Mouse (Mus musculus) lung, postnatal 10 days (tissue): ENCODE results near the gene Tspan15.
A peak's percentile ranks its signal among the peaks of the same experiment; 100 is the strongest.

Experiments used
- DNase-seq: peaks from one replicate; pipeline ENCODE4 v3.0.0; 2021

The Tspan15 gene

DNA sequence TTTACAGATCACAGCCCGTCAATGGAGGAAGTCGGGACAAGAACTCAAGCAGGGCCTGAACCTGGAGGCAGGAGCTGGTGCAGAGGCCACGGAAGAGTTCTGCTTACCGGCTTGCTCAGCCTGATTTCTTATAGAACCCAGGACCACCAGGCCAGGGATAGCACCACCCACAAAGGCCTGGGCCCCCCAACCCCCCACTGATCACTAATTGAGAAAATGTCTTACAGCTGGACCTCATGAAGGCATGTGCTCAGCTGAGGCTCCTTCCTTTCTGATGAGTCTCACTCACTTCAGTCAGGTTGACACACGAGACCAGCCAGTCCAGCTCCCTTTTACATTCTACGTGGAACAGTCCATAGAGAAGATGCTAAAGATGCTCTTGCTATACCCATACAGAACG is 5.2 kb downstream of the Tspan15 start:
- no peak for DNase-seq

DNA sequence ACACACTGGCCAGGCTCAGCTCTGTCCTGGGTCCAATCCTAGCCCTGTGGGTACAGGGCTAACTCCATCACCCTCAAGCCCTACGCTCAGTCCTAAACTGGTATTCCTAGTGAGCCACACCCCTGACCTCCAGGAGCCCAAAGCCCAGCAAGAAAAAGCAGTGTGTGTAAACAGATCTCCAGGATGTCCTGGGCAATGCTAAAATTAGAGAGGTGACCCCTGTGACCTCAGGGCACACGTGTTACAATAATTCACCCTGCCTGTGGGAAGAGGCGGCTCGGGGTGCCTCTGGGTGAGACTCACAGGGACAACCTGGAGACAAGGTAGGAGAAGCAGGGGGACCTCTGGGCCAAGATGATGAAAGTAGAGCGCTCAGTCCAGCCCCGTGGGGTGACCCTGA is 6.8 kb downstream of the Tspan15 start:
- no peak for DNase-seq

DNA sequence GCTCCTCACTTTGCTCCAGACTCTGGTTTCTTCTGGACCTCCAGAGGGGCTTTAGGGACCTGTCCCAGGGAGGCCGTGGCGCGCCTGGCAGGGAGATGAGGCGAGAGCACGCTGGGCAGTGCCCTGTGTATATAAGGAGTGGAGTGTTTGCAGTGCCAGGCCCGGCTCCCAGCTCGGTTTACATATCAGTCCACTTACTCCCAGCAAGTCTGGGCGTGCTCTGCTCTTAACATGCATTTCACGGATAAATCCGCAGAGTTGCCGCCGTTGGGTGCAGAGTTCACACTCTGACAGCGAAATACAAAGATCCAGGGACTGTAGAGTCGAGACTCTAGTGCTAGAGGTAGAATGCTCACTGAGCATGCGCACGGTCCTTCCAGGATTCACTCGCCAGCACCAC is 8.3 kb downstream of the Tspan15 start:
- DNase-seq: peak; percentile 61

DNA sequence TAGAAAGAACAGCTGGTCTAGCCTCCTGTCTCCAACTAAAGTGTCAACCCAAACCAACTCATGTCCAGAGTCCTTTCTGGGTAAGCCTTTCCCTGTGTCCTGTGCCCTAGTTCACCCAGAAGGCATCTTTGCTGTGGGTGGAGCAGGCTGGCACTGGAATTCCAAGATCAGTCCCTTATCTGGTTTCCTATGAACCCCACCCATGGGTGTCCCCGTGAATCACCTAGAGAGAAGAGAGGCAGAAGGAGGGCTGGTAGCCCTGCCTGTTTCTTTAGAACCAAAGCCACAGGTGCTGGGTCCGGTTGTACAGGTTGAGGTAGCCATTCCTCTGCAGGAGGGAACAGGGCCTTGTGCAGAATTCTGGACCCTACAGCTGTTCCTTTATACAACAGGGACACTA is 9.4 kb downstream of the Tspan15 start:
- DNase-seq: no peak

DNA sequence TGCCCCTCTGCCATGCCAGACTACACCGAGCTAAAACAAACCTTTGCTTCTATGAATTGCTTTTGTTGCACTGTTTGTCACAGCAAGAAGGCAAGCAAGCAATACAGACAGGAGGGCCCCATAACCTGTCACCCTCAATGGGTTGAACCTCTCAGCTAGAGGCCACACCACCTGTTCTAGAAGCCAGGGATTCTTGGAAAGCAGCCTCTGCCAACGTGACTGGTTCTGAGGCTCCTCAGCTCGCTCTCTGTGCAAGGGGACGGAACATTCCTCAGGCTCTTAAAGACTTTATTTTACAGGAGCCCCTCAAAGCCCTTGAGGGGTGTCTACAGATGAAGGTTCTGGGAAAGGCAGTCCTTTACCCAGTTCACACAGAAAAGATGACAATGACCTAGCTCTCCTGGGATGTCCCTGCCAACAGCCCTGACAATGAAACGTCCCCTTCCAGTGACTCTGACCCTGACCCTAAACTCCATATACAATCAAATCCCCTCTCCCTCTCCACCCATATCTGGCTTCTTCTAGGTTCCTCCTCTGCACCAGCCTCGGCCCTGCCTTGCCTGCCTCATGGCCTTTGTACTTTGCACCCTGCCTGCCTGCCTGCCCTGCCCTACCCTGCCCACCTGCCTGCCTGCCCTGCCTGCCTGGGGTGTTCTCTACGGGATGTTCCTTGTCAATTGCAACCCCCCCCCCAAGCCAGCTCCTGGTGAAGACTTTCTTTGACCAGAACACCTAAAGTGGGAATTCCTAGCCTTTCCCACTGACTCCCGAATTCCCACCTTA is 10.1 kb downstream of the Tspan15 start:
- no peak for DNase-seq

DNA sequence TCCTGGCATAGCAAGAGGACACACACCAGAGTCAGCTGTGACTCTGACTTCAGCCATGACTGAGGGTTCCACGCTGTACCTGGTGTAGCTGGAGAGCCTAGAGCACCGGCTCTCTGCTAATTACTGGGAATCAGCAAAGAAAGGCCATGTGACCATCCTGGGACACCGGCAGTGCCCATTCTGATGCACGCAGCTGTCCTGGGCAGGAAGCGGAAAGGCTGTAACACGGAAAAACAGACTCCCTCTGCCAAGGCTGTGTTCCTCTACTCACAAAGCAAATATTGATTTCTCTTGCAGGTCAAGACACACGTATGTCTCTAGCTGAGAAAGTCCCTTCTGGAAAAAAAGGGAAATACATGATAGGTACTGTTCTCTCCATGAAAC is 12.3 kb downstream of the Tspan15 start:
- DNase-seq: peak; percentile 57

DNA sequence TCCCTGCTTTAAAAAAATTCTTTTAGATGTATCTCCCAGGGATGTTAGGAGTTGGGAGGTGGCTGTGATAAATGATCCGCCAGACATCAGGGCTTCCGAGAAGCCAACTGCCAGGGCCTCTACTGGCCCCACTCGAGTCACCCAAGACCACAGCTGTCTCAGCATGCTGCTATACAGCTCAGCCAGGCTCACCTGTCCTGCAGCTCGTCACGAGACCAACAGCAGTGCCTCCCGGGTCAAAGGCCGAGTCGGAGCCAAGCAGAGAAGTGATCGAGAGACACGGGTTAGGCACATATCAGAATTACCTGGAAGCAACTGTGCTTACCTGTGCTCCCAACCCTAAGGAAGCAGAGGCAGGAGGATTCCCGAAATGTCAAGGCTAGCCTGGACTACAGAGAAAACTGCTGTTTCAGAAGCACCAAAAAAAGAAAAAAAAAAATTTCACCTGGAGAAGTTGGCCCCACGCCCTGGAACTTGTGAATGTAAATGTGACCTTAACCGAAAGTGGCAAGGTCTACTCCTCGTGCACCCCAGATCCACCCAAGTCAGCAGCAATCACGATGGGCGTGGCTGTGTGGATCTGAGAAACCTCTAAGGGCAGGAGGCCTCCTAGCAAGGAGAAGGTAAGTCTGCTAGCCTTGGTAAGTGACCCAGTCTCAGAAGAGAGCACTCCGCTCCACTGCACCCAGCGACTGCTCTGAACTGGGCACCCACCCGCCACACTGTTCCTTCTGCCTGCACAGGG is 12.8 kb downstream of the Tspan15 start:
- DNase-seq: no peak

DNA sequence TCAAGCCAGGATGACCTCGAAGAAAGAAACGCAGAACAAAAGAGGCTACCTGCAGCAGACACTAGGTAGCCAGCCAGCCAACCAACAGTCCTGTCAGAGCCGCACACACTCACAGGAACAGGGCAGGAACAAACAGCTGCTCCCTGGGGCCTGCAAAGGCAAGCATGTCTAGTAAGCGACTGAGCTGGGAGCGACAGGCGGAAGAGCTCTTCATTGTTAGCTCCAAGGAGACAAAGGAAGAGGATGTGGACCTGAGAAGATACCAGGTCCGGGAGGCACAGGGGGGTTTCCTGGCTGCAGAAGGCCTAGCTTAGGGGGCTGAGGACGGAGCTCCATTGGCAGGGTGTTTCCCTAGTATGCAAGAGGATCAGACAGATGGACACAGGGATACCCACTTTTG is 13.9 kb downstream of the Tspan15 start:
- DNase-seq: peak; percentile 74

DNA sequence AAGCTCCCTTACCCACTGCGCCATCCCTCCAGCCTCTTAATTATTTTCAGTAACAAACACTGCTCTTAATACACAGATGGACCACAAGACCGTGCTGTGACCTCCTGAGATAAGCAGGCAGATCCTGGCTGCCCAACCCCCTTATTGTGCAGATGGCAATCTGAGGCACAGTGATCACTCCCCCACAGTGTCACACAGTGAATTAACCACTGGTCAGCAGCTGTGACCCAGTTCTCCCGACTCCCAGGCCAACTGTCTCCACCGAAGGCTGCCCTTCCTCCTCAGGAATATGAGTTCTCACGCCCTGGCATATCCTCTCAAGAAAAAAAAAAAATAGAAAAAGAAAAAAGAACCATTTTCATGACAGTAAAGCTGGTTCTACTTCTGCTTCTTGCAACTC is 14.5 kb downstream of the Tspan15 start:
- peak; percentile 66 for DNase-seq

DNA sequence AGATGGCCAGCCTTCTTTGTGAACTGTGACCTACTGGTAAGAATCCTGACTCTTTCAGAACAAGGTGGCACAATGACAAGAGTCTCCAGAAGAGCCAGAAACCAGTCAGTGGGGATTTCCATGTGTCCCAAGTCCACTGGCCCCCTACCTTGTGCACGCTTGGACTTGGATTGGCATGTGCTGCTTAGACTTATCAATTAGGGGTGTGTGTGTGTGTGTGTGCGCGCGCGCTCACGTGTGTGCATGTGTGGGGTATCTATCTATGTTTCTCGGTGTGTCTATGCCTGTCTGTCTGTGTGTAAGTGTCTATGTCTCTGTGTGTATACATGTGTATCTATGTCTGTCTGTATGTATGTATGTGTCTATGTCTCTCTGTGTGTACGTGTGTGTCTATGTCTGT is 15.4 kb downstream of the Tspan15 start:
- DNase-seq: no peak

DNA sequence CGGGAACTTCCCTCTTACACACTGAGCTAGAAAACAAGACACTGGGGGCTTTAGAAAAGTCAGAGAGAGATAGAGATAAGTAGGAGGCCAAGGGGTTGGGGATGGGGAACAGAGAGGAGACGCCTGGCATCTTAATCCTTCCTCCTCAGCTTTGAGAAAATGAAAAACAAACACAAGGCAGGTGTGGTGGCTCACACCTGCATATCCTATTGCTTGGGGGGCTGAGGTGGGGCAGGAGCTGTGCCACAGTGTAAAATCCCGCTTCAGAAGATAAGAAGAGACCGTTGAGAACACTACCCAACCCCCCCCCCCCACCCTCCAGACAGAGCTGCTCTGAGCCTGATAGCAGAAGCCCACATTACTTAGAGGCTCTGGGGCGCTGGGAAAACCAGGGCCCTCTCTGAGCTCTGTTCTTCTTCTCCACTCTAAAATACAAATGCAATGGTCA is 15.9 kb downstream of the Tspan15 start:
- DNase-seq: no peak

DNA sequence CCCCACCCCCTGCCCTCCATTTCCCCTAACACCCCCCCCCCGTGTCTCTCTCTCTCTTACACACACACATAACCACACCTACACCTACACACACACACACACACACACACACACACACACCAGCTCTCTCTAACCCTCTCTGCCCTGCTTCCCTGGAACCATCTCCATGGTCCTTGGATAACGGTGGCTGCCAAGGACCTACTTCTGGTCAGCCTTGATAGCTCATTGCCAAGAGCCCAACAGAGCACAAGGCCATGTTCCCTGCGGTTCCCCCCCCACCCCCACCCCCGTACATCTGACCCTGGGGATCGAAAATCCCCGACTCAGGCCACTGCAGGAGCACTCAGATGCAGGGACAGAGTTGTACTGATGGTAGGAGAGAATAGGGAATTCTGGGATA is 19.7 kb downstream of the Tspan15 start:
- DNase-seq: no peak

DNA sequence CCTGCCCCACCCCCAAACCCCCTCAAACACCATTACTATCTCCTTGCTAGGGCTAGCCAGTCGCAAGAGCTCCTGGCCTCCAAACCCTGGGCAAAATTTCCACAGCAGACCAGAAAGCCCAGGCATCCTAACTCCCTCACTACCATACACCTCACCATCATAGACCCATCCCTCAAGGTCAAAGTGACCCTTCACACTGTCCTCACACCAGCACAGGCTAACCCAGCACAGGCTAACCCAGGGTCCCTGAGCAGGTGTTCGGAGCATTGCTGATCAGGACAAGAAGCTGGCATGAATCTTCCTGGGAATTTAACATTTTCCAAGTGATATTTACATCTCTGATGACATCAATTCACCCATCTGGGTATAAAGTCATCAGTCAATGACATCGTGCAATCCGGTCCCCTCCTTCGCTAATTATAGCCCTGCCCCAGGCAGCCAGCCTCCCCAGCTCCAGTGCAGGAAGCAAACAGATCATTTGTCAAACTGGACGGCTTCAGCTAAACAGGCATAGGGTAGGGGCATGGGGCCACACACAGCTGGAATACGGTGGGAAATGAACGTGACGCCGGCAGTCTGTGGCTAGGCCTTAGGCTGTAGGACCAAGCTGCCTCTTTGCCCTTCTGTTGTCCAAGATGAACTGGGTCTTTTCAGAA is 22.7 kb downstream of the Tspan15 start:
- peak; percentile 71 for DNase-seq

DNA sequence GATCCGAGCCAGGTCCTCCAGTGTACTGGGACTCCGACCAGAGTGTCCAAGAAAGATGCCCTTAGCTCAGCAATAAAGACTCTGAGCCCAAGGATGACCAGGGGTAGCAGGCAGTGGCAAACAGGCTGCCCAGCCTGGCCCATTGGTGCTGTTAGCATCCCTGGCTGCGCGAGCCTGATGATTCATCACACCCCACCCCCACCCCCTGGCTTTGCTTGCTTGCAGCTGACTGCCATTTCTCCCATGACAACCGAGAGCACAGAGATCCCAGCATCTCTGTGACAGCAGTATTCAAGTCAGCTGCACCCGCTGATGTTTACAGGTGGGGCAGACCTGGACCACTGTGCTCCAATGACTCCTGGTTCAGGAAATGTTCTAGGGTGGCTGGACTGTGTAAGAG is 28.5 kb downstream of the Tspan15 start:
- DNase-seq: no peak

DNA sequence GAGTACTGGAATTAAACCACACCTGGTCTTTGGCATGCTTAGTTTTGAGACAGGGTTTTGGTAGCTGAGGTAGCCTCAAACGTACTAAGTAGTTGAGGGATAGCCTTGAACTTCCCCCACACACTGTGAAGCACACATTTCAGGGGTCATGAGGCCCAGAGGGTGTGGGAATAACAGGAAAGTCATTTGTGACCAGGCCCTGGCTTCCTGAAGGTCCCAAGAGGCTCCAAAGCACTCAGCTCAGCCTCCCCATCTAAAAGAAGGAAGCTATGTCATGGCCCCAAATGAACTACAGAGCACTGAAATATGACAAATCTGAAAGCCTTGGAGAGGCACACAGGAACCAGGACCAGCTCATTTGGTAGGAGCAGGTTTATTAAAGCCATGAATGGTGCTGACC is 32.2 kb downstream of the Tspan15 start:
- DNase-seq: no peak

DNA sequence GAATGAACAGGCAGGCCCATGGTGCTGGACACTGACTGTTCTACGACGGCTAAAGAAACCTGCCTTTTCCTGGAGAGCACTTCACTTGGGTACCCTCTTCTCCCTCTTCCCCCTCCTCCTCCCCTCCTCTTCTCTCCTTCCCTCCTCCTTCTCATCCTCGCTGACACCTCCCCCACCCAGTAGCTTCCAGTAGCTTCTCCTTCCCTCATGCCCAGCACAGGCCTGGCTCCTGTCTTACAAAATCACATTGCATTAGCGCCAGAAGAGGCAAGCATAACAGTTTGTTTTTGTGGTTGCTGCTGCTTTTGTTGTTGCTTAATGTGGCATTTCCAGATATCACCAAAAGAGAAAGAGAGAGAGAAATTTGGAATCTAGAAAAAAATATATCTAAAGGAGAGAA is 33.6 kb downstream of the Tspan15 start:
- DNase-seq: no peak

DNA sequence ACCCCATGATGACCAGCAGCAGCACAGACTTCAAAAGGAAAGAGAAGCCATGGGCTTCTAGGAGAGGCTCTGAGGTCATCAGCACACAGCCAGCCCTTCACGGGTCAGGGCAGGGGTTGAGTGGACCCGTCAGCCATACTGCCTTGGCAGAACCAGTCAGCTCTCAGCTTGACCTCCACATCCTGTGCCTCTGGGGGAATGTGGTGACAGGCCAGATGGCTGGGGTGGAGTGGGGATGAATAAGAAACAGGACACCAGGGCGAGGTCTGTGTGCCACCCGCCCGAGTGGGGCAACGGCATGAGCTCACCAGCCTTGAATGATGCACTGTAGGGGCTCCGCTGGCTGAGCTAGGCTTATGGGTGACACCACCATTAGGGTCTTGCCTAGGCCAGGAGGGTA is 35.7 kb downstream of the Tspan15 start:
- DNase-seq: no peak

DNA sequence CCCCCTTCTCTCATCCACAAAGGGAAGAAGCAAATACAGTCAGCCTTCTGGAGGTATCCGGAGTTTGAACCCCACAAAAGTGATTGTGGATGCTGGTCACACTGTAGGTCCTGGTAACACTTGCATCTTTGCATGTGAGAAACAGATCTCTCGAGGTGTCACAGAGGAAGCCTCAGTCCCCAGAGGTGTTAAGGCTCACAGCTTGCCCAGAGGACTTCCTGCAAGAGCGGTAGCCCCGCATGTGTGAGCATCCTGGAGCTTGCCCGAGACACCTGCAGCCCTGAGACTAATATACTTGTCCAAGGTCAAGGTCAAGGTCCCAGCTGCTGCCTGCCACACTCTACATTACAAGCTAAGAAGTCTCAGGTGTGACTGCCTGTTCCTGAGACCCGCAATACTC is 36.1 kb downstream of the Tspan15 start:
- no peak for DNase-seq

DNA sequence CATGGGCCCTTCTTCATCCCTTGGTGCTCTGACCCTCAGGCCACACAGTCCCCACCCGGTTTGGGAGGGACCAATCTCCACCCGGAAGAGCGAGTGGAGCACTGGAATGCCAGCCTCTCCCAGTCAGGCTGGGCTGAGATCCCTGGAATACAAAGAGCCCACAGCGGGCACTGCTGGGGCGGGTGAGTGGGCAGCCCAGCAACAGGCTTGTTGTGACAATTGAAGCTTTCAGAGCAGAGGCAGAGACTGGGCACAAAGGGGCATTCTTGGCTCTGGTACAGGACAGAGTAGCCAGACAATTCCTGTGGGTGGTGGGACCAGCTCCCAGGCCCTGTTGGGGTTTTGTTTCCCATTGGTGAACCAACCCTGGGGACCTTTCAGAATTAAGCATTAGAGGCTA is 36.6 kb downstream of the Tspan15 start:
- no peak for DNase-seq

DNA sequence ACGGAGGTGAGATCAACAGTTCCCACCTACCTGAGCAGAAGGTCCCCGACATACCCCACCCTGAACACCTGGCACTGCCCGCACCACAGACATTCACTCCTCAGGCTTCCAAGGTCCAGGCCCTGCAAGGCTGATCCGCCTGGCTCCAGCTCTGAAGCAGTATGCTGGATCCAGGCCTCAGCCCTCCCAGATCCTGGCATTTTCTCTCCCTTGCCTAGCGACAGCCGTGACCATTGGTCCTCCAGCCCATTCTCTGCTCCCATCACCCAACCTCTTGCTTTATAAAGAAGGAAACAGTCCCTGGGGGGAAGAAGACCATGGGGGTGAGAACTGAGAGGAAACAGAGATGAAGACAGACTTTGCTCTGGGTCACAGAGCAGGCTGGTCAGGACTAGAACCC is 37.0 kb downstream of the Tspan15 start:
- no peak for DNase-seq

DNA sequence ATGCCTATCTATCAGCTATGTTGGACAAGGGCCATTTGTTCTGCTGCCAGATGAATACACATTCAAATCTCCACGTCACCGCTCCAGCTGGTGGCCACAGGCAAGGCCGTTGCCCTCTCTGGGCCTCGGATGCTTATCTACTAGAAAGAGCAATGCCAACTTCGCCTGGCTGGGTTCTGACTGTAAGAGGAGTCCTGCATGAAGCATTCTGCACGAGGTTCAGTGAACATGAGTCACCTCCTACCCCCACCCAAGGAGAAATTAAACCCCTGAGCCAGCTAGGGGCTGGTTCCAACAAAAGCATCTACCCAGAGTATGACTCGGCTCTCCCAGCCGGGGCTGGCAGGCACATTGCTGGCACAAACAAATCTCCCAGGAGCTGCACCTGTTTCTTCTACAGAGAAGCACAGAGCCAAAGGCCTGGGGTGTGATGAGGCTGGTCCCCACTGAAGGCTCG is 38.3 kb downstream of the Tspan15 start:
- DNase-seq: peak; percentile 51

DNA sequence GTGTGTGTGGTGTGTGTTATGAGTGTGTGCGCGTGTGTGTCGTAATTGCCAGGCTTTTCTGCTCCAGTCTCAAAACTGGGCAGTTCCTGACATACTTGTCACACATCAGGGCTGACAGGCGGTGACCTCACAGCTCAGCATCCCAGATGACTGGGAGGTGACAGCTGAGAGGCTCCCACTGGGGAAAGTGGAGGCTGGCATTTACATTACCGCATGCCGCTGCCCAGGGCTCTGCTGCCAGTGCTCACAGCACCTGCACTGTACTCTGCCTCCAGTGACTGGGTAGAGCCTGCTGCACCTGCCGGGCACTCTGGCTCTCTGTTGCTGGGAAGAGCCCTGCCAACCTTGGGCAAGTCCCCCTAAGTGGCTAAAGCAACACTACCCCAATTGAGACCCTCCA is 40.2 kb downstream of the Tspan15 start:
- DNase-seq: no peak

DNA sequence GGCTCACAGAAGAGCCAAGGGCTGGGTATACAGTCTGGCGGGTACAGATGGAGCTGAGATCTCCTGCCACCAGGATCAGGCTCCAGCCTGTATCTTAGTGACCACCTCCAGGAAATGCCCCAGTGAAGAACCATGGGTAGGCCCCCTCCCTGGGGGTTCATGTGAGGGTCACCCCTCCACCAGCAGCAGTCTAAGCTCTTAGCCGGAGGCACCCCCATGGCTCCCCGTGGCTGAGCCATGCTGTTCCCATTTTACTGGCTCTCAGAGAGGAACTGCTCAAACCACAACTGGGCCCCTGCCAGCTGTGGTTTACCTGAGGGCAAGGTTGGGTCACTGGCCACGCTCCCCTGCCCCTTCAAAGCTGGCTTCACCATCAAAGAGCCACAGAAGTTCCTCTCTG is 41.1 kb downstream of the Tspan15 start:
- DNase-seq: peak; percentile 55

DNA sequence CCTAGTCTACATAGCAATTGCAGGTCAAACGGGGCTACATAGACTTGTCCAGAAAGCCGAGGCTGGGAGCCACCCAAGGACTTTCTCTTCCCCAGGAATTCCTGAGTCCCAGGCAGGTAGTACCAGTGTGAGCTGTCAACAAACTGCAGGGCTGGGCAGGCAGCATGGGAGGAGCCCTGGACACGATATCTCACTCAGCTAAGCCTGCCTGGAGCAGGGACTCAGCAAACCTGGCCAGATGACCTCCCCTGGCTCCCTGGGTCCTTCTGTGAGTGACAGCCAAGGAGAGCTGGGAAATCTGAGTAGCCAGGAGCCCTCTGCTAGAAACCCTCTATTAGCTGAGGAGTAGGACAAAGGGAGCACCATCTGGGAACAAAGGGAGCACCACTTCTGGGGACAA is 41.7 kb downstream of the Tspan15 start:
- no peak for DNase-seq
